Mouse (Mus musculus) brain, embryonic 18.5 days (tissue): ENCODE measurements around the gene Rps26.
A peak's percentile ranks its signal among the peaks of the same experiment; 100 is the strongest.

Experiments used
- DNase-seq: peaks from one replicate; pipeline ENCODE4 v3.0.0-alpha.2; 2012; ENCODE audit warnings: low read depth, low spot score

Gene Rps26

DNA sequence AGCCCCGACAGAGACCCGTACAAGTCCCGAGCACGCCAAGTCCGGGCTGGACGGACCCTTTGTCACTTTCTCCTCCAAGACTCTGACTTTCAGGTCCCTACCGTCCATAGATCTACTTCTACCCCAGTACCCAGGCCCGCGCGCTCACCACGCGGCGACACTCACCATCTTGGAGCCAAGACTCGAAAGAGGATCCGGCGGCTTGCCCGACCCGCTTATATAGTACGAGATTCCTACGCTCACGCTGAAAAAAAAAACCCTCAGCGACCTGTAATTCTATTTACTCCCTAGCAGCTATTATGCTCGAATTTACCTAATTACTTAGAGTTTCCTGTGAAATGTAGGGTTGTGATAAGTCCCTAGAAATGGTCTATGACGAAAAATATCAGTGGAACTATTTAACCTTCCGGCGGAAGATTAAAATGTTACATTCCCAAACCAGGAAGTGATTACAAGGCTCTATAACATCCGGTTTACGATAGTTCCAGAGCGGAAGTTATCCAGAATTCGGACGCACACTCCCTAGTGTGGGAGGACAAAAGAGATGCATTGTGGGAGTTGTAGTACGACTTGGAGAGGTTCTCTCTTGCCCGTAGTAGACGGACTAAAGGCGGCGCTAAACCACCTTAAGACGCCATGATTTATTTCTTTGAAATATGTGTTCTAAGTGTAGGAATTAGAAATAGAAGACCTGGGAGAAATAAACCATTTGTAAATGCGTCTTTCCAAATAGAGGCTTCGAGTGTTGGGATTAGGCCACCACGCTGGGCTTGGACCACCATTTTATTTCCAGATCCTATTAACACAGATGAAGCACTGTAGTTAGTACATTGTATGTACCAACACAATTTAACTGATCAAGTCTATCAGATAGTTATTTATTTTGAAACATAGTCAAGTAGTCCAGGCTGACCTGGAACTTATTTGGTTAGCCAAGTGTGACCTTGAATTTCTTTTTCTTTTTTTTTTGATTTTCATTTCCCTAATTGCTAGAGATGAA lies at the start of gene Rps26:
TSS of gene Rps26 (minus strand) at position 437 of the 1,000 bp plus-strand sequence.
- peak; percentile 99 for DNase-seq

DNA sequence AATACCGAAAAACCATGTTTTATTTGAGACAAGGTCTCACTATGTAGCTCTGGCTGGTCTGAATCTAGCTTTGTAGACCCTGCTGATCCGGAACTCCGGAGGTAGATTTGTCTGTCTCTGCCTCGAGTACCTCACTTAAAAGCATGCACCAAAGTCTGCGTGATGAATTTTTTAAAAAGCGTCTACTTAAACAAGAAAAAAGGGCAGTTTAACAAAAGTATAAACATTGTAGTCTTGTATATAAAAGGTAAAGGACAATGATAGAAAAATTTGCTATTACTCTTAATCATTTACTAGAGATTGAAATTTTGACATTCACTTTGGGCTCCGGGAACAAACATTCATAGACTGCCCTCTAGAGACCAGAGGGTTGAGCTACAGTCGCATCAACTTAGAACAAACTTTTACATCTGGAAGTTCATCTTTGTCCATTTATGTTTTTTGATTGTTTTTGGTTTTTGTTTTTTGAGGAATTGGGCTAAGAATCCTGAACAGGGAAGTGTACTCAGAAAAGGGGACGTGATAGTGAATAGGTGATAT lies 48.0 kb upstream of the Rps26 start:
- DNase-seq, result no peak

DNA sequence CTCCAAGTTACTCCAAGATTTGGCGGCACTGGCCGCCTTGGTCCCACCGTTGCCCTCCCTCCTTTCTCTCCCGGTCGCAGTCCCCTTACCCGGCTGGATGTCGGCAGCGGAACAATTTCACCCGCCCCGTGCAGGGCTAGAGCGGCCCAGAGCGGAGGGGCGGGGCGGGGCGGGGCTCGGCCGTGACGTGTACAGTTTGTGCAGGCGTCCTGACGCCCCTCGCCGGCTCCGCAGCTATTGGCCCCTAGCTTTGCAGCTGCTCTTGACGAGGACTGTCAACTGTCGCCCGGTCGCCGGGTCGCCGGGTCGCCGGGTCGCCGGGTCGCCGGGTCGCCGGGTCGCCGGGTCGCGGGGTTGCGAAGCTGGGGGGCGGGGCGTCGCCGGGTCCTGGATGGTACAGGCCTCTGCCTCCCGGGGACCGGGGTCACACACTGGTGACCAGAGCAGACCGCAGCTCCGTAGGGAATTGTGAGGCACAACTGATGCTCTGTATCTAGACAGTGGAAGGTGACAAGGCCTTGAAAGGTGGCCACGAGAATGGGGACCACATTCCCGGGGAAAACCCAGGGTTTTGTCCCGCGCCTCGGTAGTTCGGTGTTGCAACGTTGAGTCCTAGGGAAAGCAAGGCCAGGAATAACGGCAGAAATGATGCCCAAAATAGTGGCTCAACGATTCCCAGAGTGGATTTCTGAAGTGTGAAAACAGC lies 47.4 kb upstream of the Rps26 start, which contains the start of gene Suox:
TSS of gene Suox (minus strand) at position 311 of the 706 bp plus-strand sequence.
- DNase-seq, result no peak

DNA sequence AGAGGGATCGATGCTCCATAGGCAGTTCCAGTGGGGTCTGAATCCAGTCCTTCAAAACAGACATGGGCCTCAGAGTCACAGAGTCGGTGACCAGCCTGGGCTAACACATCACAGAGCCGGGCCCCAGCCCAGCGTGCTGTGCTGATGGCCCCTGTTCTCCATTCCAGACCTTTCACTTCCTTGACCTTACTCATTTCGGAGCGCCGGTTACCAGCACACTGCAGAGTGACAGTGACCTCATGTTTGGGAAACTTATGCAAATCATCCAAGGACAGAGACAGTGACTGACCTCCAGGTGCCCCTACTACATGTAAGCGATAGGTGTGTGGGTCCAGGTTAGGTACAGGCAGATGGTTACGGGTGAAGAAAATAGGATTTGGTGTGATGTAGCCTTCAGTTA lies 44.6 kb upstream of the Rps26 start:
- DNase-seq, result no peak

DNA sequence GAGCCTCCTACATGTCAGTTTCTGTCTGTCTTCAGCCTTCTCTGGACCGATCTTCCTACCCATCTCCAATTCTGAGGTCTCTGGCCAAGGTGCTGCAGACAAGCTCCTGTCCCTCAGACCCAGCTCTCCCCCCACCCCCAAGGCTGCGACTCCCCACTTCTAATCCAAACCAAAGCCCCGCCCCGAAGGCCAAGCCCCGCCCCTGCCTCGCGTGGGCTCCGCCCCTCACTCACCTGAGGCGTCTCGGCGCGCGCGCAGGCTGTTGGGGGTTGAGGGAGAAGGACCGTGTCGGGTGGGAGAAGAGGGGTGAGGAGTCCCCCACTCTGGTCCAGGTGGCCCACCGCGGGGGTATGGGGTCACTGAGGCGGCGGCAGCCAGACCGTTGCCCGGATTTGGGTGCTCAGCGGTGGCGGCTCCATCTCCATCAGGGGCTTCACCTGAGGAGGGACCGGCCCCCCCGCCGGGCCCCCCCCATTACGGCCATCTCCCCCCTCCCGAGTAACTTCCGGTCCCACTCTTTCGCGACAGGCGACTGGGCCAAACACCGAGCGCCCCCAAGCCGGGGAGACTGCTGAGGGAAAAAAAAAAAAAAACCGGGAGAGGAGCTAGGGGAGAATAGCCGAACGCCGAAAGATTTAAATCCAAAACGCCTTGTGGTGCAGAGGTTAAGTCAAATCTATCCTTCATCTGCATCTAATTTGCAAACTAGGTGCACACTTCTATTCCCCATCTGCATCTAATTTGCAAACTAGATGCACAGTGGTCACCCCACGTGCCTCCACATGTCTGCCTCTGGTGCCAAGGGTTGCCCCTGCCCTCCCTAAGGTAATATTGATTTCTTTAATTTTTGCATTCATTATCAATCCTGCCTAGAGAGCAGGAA lies 42.5 kb upstream of the Rps26 start:
- DNase-seq, result no peak

DNA sequence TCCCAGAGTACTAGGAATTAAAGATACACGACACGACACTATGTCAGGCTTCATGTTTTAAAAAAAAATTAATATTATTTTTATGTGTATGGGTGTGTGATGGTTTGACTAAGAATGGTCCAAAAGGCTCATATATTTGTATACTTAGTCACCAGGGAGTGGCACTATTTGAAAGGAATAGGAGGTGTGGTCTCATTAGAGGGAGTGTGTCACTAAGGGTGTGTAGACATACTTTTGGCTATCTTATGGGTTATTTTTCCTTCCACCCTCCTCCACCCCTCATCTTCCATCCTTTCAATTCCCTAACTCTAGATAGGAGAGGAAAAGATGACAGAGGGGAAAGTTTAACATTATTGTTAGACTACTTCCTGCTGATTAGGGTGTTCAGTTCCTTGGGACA lies 39.3 kb upstream of the Rps26 start:
- DNase-seq, result no peak

DNA sequence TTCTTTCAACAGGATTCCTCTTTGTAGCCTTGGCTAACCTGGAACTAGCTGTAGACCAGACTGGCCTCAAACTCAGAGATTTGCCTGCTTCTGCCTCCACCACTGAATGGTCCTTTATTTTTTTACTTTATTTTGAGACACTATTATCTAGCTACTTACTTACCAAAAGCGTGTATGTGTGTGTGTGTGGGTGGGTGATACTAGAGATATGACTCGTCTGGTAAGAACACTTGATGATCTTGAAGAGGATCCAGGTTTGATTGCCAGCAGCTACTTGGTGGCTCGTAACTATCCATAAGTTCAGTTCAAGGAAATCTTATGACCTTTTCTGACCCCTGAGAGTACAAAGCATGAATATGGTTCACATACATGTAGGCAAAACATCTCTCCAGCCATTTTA lies 38.8 kb upstream of the Rps26 start:
- no peak for DNase-seq

DNA sequence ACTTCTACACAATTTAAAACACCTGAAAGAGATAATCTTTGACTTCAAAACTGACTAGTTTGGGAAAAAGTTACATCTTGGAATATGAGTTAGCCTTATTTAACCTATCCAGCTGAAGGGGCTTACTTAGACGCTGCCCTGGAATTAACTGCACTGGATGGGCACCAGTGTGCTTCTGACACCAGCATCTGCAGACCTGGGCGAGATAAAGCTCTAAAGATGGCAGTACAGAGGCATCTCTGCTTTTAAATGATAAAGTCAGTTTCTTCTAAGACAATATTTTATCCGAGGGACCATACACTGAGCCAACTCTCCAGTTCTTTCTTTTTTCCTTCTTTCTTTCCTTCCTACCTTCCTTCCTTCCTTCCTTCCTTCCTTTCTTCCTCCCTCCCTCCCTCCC lies 38.3 kb upstream of the Rps26 start:
- DNase-seq, result no peak

DNA sequence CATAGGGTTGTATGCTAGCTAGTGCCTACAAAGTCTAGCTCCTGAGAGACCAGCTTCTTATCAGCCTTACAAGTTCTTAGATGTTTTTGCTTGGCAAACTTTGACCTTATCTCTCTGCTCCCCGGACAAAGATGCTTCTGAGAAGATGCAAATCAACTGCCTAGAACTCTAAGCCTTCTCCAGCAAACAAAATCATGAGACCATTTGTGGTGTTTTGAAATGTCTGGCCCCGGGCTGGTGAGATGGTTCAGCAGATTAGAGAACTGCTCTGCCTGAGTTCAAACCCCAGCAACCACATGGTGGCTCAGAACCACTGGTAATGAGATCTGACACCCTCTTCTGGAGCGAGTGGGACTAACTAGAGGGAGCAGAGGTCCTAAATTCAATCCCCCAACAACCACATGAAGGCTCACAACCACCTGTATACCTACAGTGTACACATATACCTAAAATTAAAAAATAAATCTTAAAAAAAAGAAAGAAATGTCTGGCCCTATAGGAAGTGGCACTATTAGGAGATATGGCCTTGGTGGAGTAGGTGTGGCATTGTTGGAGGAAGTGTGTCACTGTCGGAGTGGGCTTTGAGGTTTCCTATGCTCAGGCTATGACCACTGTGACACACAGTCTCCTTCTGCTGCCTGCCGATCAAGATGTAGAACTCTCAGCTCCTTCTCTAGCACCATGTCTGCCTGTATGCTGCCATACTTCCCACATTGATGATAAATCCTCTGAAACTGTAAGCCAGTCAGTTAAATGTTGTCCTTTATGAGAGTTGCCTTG lies 37.1 kb upstream of the Rps26 start:
- no peak for DNase-seq

DNA sequence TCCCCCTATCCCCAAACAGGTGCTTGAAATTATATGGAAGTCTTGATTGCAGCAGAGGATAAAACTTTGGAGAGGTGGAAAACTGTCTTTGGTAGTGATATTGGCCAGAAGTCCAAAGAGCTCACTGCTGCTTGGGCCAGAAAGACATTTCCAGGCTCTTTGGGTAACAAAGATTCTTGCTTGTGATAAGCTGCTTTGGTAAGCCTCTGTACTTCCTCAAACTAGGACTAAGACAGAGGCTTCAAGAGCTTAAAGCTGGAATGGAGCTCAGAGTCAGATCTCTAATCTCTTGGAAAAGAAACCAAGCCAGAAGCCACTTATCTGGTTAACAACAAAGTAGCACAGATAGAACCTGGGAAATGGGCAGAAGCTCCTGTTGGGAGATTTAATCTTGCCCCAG lies 35.9 kb upstream of the Rps26 start:
- DNase-seq, result no peak

DNA sequence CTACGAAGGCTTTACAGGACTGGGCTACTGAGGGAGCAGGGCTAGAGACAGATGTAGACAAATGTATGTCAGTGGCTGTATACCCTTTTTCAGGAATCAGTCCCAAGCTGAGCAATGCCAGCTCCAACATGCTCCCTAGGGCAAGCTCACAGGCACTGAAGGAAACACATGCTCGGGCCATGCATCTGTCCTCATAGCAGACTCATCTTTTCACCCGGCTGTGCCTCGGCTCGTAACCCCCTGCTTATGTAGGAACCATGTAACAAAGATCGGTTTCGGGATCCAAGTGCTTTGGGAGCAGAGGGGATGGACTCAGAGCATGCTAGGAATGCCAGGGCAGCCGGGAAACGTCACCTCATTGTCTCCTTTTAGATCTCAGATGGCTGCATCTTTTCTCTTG lies 32.9 kb upstream of the Rps26 start:
- no peak for DNase-seq

DNA sequence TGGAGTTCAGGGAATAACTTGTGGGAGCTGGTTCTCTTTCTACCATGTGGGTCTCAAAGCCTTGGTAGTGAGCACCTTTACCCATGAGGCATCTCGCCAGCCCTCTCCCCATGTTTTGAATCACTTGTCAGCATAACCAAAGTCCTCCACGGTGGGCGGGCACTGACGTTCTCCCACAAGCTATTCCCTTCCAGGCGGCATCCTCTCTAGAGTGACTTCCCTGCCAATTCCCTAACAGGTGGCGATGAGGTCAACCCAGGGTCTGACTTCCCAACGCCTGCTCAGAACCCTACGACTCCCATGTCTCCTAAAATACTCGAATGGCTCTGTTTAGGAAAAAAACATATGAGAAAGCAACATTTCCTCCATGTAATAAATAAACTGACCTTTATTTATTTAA lies 31.3 kb upstream of the Rps26 start:
- no peak for DNase-seq

DNA sequence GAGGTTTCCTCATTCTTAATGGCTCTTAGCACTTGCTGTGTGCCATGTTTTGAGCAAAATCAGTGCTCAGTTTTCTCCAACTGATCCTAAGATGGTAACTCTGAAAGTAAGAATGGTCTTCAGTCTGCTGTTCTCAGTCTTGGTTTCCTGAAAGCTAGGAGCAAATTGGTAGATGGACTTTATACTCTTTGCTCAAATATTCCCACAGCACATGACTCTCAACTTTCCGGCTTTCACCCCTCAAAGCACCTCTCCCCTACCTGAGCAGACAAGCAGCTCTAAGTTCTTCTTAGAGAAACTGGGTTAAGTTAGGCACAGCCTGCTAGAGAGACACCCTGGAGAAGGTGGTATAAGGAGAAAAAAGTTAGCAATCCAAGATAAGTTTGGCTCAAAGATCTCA lies 30.2 kb upstream of the Rps26 start:
- DNase-seq, result no peak

DNA sequence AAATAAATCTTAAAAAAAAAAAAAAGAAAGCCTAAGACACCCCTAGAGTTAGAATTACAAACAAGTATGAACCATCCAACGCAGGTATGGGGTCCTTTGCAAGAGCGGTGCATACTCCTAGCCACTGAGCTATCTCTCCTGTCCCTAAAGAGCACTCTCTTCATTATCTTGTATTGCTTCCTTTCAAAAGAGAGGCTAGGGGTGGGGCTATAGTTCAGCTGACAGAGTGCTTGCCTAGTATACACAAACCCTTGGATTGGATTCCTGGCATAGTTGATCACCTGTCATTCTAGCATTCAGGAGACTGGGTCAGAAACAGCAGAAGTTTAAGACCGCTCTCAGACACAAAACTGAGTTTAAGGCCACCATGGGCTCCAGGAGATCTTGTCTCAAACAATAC lies 28.7 kb upstream of the Rps26 start:
- DNase-seq, result no peak

DNA sequence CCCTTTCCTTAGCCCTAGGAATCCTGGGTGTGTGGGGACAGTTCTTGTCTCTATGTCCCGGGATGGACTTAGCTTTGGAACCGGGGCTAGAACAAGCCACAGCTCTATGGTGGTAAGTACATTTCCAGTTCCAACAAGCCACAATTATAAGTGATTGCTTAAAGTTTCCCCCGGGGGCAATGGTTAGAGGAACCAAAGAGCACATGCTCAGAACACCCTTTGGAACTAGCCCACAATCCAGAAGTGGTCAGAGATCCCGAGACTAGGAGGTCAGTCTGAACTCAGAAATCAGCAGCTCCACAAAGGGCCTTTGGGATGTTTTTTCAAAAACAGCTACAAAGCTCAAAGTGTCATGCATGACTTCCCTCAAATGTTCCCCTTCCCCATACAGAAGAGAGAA lies 27.3 kb upstream of the Rps26 start:
- no peak for DNase-seq

DNA sequence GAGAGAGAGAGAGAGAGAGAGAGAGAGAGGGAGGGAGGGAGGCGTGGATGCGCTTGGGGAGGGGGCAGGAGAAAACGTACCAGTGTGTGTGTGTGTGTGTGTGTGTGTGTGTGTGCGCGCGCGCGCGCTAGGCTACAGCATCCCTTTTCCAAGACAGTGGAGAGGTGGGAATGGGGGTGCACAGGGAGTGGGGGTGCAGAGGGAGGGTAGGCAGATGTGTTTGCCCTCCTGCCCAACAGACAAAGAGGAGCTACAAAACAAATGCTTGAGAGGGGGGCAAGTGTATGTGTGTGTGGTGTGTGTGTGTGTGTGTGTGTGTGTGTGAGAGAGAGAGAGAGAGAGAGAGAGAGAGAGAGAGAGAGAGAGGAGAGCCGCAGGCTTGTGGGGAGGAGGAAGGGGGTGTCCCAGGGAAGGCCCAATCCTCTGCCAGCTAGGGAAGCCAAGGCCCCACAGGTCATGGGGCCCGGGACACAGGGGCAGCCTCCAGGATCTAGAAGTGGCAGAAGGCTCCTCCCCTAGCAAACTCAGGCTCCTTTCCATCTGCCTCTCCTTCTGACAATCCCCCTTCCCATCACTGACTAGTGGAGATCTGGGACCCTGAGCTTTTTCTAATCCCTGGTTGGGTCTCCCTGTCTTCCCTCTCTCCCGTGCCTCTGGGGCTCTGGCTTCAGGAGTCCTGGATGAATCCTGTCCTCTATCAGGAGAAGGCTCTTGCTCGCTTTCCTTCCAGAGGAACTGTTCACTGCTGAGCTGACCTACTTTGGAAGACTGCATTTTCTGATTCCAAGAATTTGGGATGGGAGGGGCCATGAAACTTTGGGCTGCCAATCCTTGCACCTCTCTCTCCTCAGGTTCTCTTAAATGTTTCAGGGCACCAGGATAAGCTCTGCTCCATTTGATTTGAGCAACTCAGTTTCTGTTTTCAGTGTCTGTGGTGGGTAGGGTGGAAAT lies 19.9 kb upstream of the Rps26 start:
- DNase-seq, result no peak

DNA sequence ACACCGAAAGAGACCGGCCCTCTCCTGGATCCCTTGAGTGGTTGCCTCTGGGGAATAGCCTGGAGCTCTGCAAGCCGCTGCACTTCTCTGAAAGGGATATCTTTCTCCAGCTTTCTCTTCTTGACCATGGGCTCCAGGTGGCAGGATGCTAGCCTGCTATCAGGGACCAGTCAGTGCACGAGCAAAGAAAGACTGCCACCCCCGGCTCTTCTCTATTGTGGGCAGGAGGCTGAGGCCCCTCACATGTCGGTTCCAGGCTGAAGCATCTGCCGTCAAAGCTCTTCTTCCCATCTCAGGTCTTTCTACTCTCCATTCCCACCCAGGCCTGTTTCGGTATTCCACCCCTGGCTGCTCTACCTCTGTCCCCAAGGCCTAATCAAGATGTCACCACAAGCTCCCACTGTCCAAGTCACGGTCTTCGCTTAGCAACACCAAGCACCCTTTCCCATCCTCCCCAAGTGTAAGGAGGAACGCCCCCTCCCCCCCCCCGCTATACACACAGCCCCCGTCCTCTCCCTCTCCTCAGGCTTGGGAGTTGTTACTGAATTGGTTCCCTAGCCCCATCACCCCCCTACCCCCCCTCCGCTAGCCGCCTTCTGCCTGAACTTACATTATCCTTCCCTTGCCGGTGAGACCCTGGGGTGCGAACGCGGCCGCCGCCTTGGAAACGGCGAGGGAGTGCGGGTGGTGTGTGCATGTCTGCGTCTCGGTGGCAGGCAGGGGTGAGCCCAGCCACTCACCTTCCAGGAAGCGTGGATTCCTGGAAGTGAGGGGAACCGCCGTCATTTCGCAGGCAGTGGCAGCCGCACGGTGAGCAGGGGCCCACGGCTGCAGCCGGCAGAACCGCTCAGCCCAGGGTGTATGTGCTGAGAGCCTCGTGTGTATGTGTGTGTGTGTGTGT lies 18.8 kb upstream of the Rps26 start, which contains the start of gene Ikzf4:
TSS of gene Ikzf4 (minus strand) at position 881 of the 901 bp plus-strand sequence.
- no peak for DNase-seq

DNA sequence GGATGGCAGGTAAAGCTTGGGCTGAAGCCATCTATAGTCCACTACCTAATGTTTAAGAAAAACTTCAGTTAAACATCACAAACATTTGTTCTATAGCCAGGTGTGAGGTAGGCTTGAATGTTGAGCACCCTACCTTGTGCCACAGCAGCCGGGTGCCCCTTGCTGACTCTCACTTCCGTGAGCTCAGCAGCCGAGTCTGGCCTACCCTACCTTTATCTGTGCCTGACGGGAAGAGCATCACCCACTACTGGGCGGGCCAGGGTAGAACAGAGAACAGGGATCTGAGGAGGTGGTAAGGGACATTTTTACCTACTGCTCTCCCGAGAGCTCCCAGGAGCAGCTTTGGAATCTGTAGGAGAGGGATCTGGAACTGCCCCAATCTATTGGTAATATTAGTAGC lies 16.2 kb upstream of the Rps26 start:
- DNase-seq, result no peak
